Mouse (Mus musculus): ENCODE measurements around the gene Arhgap15.

GRCm38 (mm10) chr2:44215506-44215905 lies 466.9 kb downstream of the Arhgap15 start:
- TF ChIP-seq EP300 (IDR thresholded peaks at IDR 0.05; ENCODE audit: insufficient read depth, low read depth, low read length), result no peak
- TF ChIP-seq POLR2A (IDR thresholded peaks at IDR 0.05; ENCODE audit: insufficient read depth, low read depth, low read length), result no peak

Measured in heart, adult 2 months (tissue).